Mouse (Mus musculus) layer of hippocampus, postnatal 36 days (tissue): ENCODE measurements around the gene Olfr1356. TPM values are rescaled to one million over a fixed set of nuclear protein-coding genes. Genes with fewer than 3 reads are reported as not detected.
A peak's percentile ranks its signal among the peaks of the same experiment; 100 is the strongest.
"Not testable (repeated sequence)": the region's sequence is repeated elsewhere in the genome, so short reads cannot be mapped to it uniquely, and the experiment has no call there.

Experiments used
- DNase-seq, 2 experiments: peaks; one replicate each; pipeline ENCODE4 v3.0.0; 2022
- total RNA-seq, 2 experiments: library from RNA; stranded (reverse); gene quantifications; 2 replicates each; pipeline ENCODE4 v1.2.3; 2021

Olfr1356 gene
- total RNA-seq, result not detected

- DNase-seq, result no peak
These were observed at the start of gene Olfr1356 for GRCm38 (mm10) chr10:78852066-78852465. Gene Olfr1356, minus strand, starts transcription at chr10:78852166.

- no peak for DNase-seq
These were observed 23.3 kb upstream of the Olfr1356 start, which contains the start of gene Olfr1355 for GRCm38 (mm10) chr10:78875240-78875639. Gene Olfr1355, plus strand, starts transcription at chr10:78875540.

GRCm38 (mm10) chr10:78840456-78840855, 11.5 kb downstream of the Olfr1356 start:
- DNase-seq, result not testable (repeated sequence)

- DNase-seq, result peak; percentile 56 to 72
These were observed 39.5 kb downstream of the Olfr1356 start for GRCm38 (mm10) chr10:78812358-78813060.

GRCm38 (mm10) chr10:78801449-78801848, 50.5 kb downstream of the Olfr1356 start:
- no peak for DNase-seq

Other genes with a start within 250 kb of the Olfr1356 start
- gene Olfr1357, start 234.1 kb downstream of the Olfr1356 start, total RNA-seq, result not detected
- gene Casp14, start 133.9 kb downstream of the Olfr1356 start, total RNA-seq, result not detected
- gene Ccdc105, start 99.1 kb downstream of the Olfr1356 start, total RNA-seq, result under 1 TPM; 0.23 to 0.60 TPM
- gene Slc1a6, start 71.7 kb downstream of the Olfr1356 start, total RNA-seq, result 10 to 100 TPM in 1 of 2 experiments, 1 to 10 TPM in 1; 9.7 to 11.5 TPM
- not detected for gene Olfr1355, start 23.4 kb upstream of the Olfr1356 start, total RNA-seq
- not detected for gene Olfr1354, start 61.0 kb upstream of the Olfr1356 start, total RNA-seq
- gene Olfr8, start 98.5 kb upstream of the Olfr1356 start, total RNA-seq, result not detected
- gene Olfr1353, start 111.1 kb upstream of the Olfr1356 start, total RNA-seq, result not detected
- gene Olfr1352, start 128.9 kb upstream of the Olfr1356 start, total RNA-seq, result not detected
- gene Olfr1351, start 160.3 kb upstream of the Olfr1356 start, total RNA-seq, result not detected
- not detected for gene Olfr57, start 176.6 kb upstream of the Olfr1356 start, total RNA-seq
- 10 to 100 TPM; 24.3 to 26.7 TPM for gene 2610008E11Rik, start 245.4 kb upstream of the Olfr1356 start, total RNA-seq